Mouse (Mus musculus) hindbrain, embryonic 15.5 days (tissue): ENCODE measurements at regions not wholly inside any gene's neighbourhood (a gene's known extent, or its start where the extent isn't known, plus 50 kb on each side); places are given as distances from the start of the nearest gene placed in this dataset.
A peak's percentile ranks its signal among the peaks of the same experiment; 100 is the strongest.

Experiments used
- ATAC-seq: fragments of 200-750 bp; cut with Nextera tagmentation; 2 replicates; pipeline ENCODE4 v1.8.0; 2017; ENCODE audit warnings: low read depth, moderate number of reproducible peaks, moderate TSS enrichment; ENCODE audit not compliant: low FRiP score
- H3K27ac ChIP-seq: fragments of 300-500 bp; sonication (generic); replicated peaks from 2 replicates; pipeline ENCODE4 v1.5.1; 2015; ENCODE audit warnings: mild to moderate bottlenecking, inconsistent platforms
- H3K27me3 ChIP-seq: fragments of 300-500 bp; sonication (generic); 2 replicates; pipeline ENCODE4 v1.6.1; 2015; ENCODE audit warnings: control low read depth, inconsistent platforms
- H3K36me3 ChIP-seq: fragments of 300-500 bp; sonication (generic); 2 replicates; pipeline ENCODE4 v1.6.1; 2015; ENCODE audit warnings: control low read depth, inconsistent platforms
- H3K4me1 ChIP-seq: fragments of 300-500 bp; sonication (generic); replicated peaks from 2 replicates; pipeline ENCODE4 v1.6.1; 2015; ENCODE audit warnings: control low read depth, inconsistent platforms
- H3K4me2 ChIP-seq: fragments of 300-500 bp; sonication (generic); 2 replicates; pipeline ENCODE4 v1.6.1; 2015; ENCODE audit warnings: moderate library complexity, mild to moderate bottlenecking, inconsistent platforms
- H3K4me3 ChIP-seq: fragments of 300-500 bp; sonication (generic); 2 replicates; pipeline ENCODE4 v1.5.1; 2015; ENCODE audit warnings: mild to moderate bottlenecking, inconsistent platforms
- H3K9ac ChIP-seq: fragments of 300-500 bp; sonication (generic); 2 replicates; pipeline ENCODE4 v1.6.1; 2015; ENCODE audit warnings: inconsistent platforms
- H3K9me3 ChIP-seq: fragments of 300-500 bp; sonication (generic); 2 replicates; pipeline ENCODE4 v1.6.1; 2016; ENCODE audit warnings: control low read depth, inconsistent platforms
- WGBS: fragments of 180-500 bp; shearing (Covaris S2); methylation state at CpG from one replicate; pipeline ENCODE4 v1.1.7; 2015; 5-methylcytosine and 5-hydroxymethylcytosine counted together

GRCm38 (mm10) chrX:96876239-96876638, 163.0 kb downstream of the Gpr165 start:
- peak; percentile 45; the same call in 1 of the 2 replicates for ATAC-seq
- Histone ChIP-seq H3K27me3 (no peaks in the 10 kb centered on the region), H3K4me3 (no peak overlapping the region), H3K36me3 (no peaks in the 10 kb centered on the region), H3K9ac (no peak overlapping the region), H3K4me1 (no peaks in the 10 kb centered on the region), H3K27ac (no peak overlapping the region), H3K9me3 (no peaks in the 10 kb centered on the region), H3K4me2 (no peak overlapping the region)
- WGBS = 75% methylated on average over 2 of the region's 2 CpGs

- Histone ChIP-seq H3K27me3 (no peaks in the 10 kb centered on the region), H3K4me3 (no peak overlapping the region), H3K4me1 (no peaks in the 10 kb centered on the region), H3K9me3 (no peaks in the 10 kb centered on the region), H3K27ac (no peak overlapping the region), H3K36me3 (no peaks in the 10 kb centered on the region), H3K9ac (no peak overlapping the region), H3K4me2 (no peak overlapping the region)
- ATAC-seq = no peak
Measured at GRCm38 (mm10) chrX:96878721-96879120, 165.5 kb downstream of the Gpr165 start.

GRCm38 (mm10) chrX:96879154-96879553, 165.9 kb downstream of the Gpr165 start:
- H3K4me1 ChIP-seq = no peaks in the 10 kb centered on the region
- WGBS = 67% methylated on average over 2 of the region's 2 CpGs
- no peak overlapping the region for H3K27ac ChIP-seq
- ATAC-seq = no peak
- H3K36me3 ChIP-seq = no peaks in the 10 kb centered on the region
- H3K27me3 ChIP-seq = no peaks in the 10 kb centered on the region
- H3K9ac ChIP-seq = no peak overlapping the region
- H3K4me2 ChIP-seq = no peak overlapping the region
- H3K9me3 ChIP-seq = no peaks in the 10 kb centered on the region
- H3K4me3 ChIP-seq = no peak overlapping the region

GRCm38 (mm10) chrX:96900636-96901035, 171.8 kb upstream of the Pgr15l start:
- Histone ChIP-seq H3K4me3 (no peak overlapping the region), H3K4me1 (no peaks in the 10 kb centered on the region), H3K27me3 (no peaks in the 10 kb centered on the region), H3K4me2 (no peak overlapping the region), H3K9me3 (no peaks in the 10 kb centered on the region), H3K36me3 (no peaks in the 10 kb centered on the region), H3K9ac (no peak overlapping the region), H3K27ac (no peak overlapping the region)
- WGBS = 15% methylated on average over 3 of the region's 3 CpGs
- no peak for ATAC-seq
